Mouse (Mus musculus) spleen, adult 18-20 months (tissue): ENCODE results near the gene Ccm2.
"Not testable (repeated sequence)": the region's sequence is repeated elsewhere in the genome, so short reads cannot be mapped to it uniquely, and the experiment has no call there.

Experiments used
- DNase-seq, 2 experiments: peaks; one replicate each; pipeline ENCODE4 v3.0.0; 2022; ENCODE audit warnings: mixed read lengths in 2 of 2

The Ccm2 gene

GRCm38 (mm10) chr11:6546205-6547013 is at the start of gene Ccm2:
Gene Ccm2 (plus strand): TSS chr11:6546887.
- peak; percentile 88 to 90 for DNase-seq

GRCm38 (mm10) chr11:6497311-6497948 is 49.3 kb upstream of the Ccm2 start:
- DNase-seq = peak; percentile 37 to 51

GRCm38 (mm10) chr11:6502506-6502905 is 44.2 kb upstream of the Ccm2 start:
- DNase-seq = no peak

- no peak for DNase-seq
Observed at GRCm38 (mm10) chr11:6504226-6504625, 42.5 kb upstream of the Ccm2 start.

GRCm38 (mm10) chr11:6504689-6505088 is 42.0 kb upstream of the Ccm2 start:
- DNase-seq = no peak

- no peak for DNase-seq
Observed at GRCm38 (mm10) chr11:6506516-6506915, 40.2 kb upstream of the Ccm2 start.

GRCm38 (mm10) chr11:6508269-6508876 is 38.3 kb upstream of the Ccm2 start:
- no peak for DNase-seq

- DNase-seq = no peak
Observed at GRCm38 (mm10) chr11:6514837-6515236, 31.9 kb upstream of the Ccm2 start.

GRCm38 (mm10) chr11:6519491-6520033 is 27.1 kb upstream of the Ccm2 start:
- peak; percentile 52 to 55 for DNase-seq

- peak; percentile 72 to 73 for DNase-seq
Observed at GRCm38 (mm10) chr11:6520507-6521173, 26.0 kb upstream of the Ccm2 start, which contains the start of gene Myo1g. Gene Myo1g (minus strand): TSS chr11:6520965.

GRCm38 (mm10) chr11:6522782-6523525 is 23.7 kb upstream of the Ccm2 start:
- DNase-seq = peak; percentile 41 to 42

GRCm38 (mm10) chr11:6523662-6524088 is 23.0 kb upstream of the Ccm2 start:
- no peak for DNase-seq

- no peak for DNase-seq
Observed at GRCm38 (mm10) chr11:6524165-6524879, 22.4 kb upstream of the Ccm2 start.

- DNase-seq = no peak
Observed at GRCm38 (mm10) chr11:6524880-6525238, 21.8 kb upstream of the Ccm2 start.

- no peak for DNase-seq
Observed at GRCm38 (mm10) chr11:6525241-6525640, 21.4 kb upstream of the Ccm2 start.

GRCm38 (mm10) chr11:6526526-6527255 is 20.0 kb upstream of the Ccm2 start:
- not testable (repeated sequence) for DNase-seq

GRCm38 (mm10) chr11:6527256-6528185 is 19.2 kb upstream of the Ccm2 start:
- no peak for DNase-seq

GRCm38 (mm10) chr11:6528186-6529006 is 18.3 kb upstream of the Ccm2 start:
- peak; percentile 93 to 100 for DNase-seq

GRCm38 (mm10) chr11:6529961-6530360 is 16.7 kb upstream of the Ccm2 start:
- DNase-seq = no peak
